Mouse (Mus musculus) liver, postnatal 0 days (tissue): Measurements from ENCODE around the gene Stoml2. TPM values are rescaled to one million over a fixed set of nuclear protein-coding genes. Genes with fewer than 3 reads are reported as not detected.
A peak's percentile ranks its signal among the peaks of the same experiment; 100 is the strongest.

Experiments used
- ATAC-seq: fragments of 200-750 bp; cut with Nextera tagmentation; 2 replicates; pipeline ENCODE4 v1.8.0; 2017; ENCODE audit warnings: mild to moderate bottlenecking, moderate library complexity
- DNase-seq: peaks from one replicate; pipeline ENCODE4 v3.0.0-alpha.2; 2016
- H3K27ac ChIP-seq: fragments of 300-500 bp; sonication (generic); 2 replicates; pipeline ENCODE4 v1.5.1; 2014; ENCODE audit warnings: antibody characterized with exemption, moderate library complexity, mild to moderate bottlenecking, low read depth
- H3K27me3 ChIP-seq: fragments of 300-500 bp; sonication (generic); 2 replicates; pipeline ENCODE4 v1.6.1; 2014; ENCODE audit warnings: low read length, control low read depth, mixed read lengths; ENCODE audit not compliant: insufficient read depth
- H3K36me3 ChIP-seq: fragments of 300-500 bp; sonication (generic); replicated peaks from 2 replicates; pipeline ENCODE4 v1.6.1; 2014; ENCODE audit warnings: mild to moderate bottlenecking, control low read depth, low read length, moderate library complexity, mixed read lengths; ENCODE audit not compliant: insufficient read depth
- H3K4me1 ChIP-seq: fragments of 300-500 bp; sonication (generic); 2 replicates; pipeline ENCODE4 v1.6.1; 2014; ENCODE audit warnings: antibody characterized with exemption, mild to moderate bottlenecking, control low read depth; ENCODE audit not compliant: insufficient read depth
- H3K4me2 ChIP-seq: fragments of 300-500 bp; sonication (generic); 2 replicates; pipeline ENCODE4 v1.6.1; 2014; ENCODE audit warnings: low read depth, mild to moderate bottlenecking, low read length, moderate library complexity, mixed read lengths
- H3K4me3 ChIP-seq: fragments of 300-500 bp; sonication (generic); 2 replicates; pipeline ENCODE4 v1.5.1; 2014; ENCODE audit warnings: low read depth, low read length
- H3K9ac ChIP-seq: fragments of 300-500 bp; sonication (generic); replicated peaks from 2 replicates; pipeline ENCODE4 v1.6.1; 2014; ENCODE audit warnings: mild to moderate bottlenecking, moderate library complexity
- H3K9me3 ChIP-seq: fragments of 300-500 bp; sonication (generic); 2 replicates; pipeline ENCODE4 v1.6.1; 2016; ENCODE audit warnings: mild to moderate bottlenecking, control low read depth, low read length, mixed read lengths
- CTCF ChIP-seq: sonication (generic); IDR thresholded peaks from 2 replicates; pipeline ENCODE4 v1.5.1; 2016; ENCODE audit warnings: antibody characterized with exemption, low read depth
- EP300 ChIP-seq: IDR thresholded peaks from 2 replicates; pipeline ENCODE4 v1.6.1; 2016; ENCODE audit warnings: antibody characterized with exemption, low read depth, mild to moderate bottlenecking
- WGBS: fragments of 180-500 bp; shearing (Covaris S2); extraction: QIAGEN DNeasy Blood & Tissue Kit; methylation state at CpG from one replicate; pipeline ENCODE4 v1.1.7; 2014; ENCODE audit not compliant: insufficient replicate concordance; 5-methylcytosine and 5-hydroxymethylcytosine counted together
- polyA plus RNA-seq: library from polyadenylated mRNA; unstranded; fragments of >200 nt; fragmentation: Nextera tagmentation; extraction: Ambion mirVana; gene quantifications from 2 replicates; pipeline ENCODE4 v1.2.1, GENCODE M21; 2015

Stoml2 gene
- polyA plus RNA-seq, 1 experiment from 2014 or later: 114 TPM

GRCm38 (mm10) chr4:43058753-43059654, 27.5 kb upstream of the Stoml2 start, which contains the start of gene Unc13b:
Unc13b (plus strand) TSS chr4:43058953.
- Histone ChIP-seq H3K27me3 (peaks cover 35% of the 10 kb centered on the region), H3K4me2 (peak within 1 kb of the TSS; percentile 96), H3K4me1 (peaks cover 13% of the 10 kb centered on the region), H3K9me3 (no peaks in the 10 kb centered on the region), H3K4me3 (peak within 1 kb of the TSS; percentile 66), H3K9ac (peak within 1 kb of the TSS; percentile 61), H3K36me3 (no peaks in the 10 kb centered on the region), H3K27ac (0 out of 2 replicates have a peak within 1 kb of the TSS, but pooled peaks have one; percentile 29)
- peak; percentile 97 for ATAC-seq
- WGBS: under 1% methylated on average over 68 of the region's 90 CpGs
- TF ChIP-seq CTCF (no peak), EP300 (no peak)
- DNase-seq: peak; percentile 88

GRCm38 (mm10) chr4:43058392-43058752, 26.9 kb upstream of the Stoml2 start:
- no peak for ATAC-seq
- H3K4me1 ChIP-seq: peaks cover 13% of the 10 kb centered on the region
- peak overlapping the region; percentile 66 for H3K4me3 ChIP-seq
- no peaks in the 10 kb centered on the region for H3K9me3 ChIP-seq
- TF ChIP-seq EP300 (no peak), CTCF (no peak)
- H3K27ac ChIP-seq: no peak overlapping the region
- no peaks in the 10 kb centered on the region for H3K36me3 ChIP-seq
- H3K4me2 ChIP-seq: peak overlapping the region; percentile 96
- no peak for DNase-seq
- no peak overlapping the region for H3K9ac ChIP-seq
- WGBS: 19% methylated on average over 8 of the region's 8 CpGs
- H3K27me3 ChIP-seq: peaks cover 35% of the 10 kb centered on the region

- ATAC-seq: no peak
- H3K27me3 ChIP-seq: peaks cover 35% of the 10 kb centered on the region
- H3K4me1 ChIP-seq: peaks cover 13% of the 10 kb centered on the region
- 84% methylated on average over 5 of the region's 5 CpGs for WGBS
- no peak overlapping the region for H3K9ac ChIP-seq
- DNase-seq: no peak
- H3K4me3 ChIP-seq: no peak overlapping the region
- no peak overlapping the region for H3K4me2 ChIP-seq
- TF ChIP-seq EP300: no peak
- TF ChIP-seq CTCF: no peak
- no peaks in the 10 kb centered on the region for H3K36me3 ChIP-seq
- no peaks in the 10 kb centered on the region for H3K9me3 ChIP-seq
- H3K27ac ChIP-seq: no peak overlapping the region
Measured at GRCm38 (mm10) chr4:43057654-43058053, 26.1 kb upstream of the Stoml2 start.

GRCm38 (mm10) chr4:43052627-43053026, 21.1 kb upstream of the Stoml2 start:
- peak; percentile 76 for TF ChIP-seq CTCF
- TF ChIP-seq EP300: no peak
- H3K27ac ChIP-seq: no peak overlapping the region
- ATAC-seq (peak; percentile 44; the same call in 1 of the 2 replicates), DNase-seq (peak; percentile 32)
- H3K9me3 ChIP-seq: no peaks in the 10 kb centered on the region
- H3K4me2 ChIP-seq: no peak overlapping the region
- H3K4me3 ChIP-seq: no peak overlapping the region
- H3K27me3 ChIP-seq: 0 out of 2 replicates have a peak, but pooled peaks cover 4% of the 10 kb centered on the region
- H3K4me1 ChIP-seq: no peaks in the 10 kb centered on the region
- H3K9ac ChIP-seq: no peak overlapping the region
- WGBS: 8% methylated on average over 4 of the region's 4 CpGs
- H3K36me3 ChIP-seq: no peaks in the 10 kb centered on the region

GRCm38 (mm10) chr4:43047231-43047630, 15.7 kb upstream of the Stoml2 start:
- Histone ChIP-seq H3K9ac (no peak overlapping the region), H3K9me3 (no peaks in the 10 kb centered on the region), H3K36me3 (no peaks in the 10 kb centered on the region), H3K4me1 (peaks cover 27% of the 10 kb centered on the region), H3K27ac (no peak overlapping the region), H3K4me3 (no peak overlapping the region), H3K4me2 (no peak overlapping the region), H3K27me3 (no peaks in the 10 kb centered on the region)
- no peak for TF ChIP-seq EP300
- peak; percentile 93 for TF ChIP-seq CTCF
- DNase-seq: peak; percentile 56
- no peak for ATAC-seq
- 11% methylated on average over 5 of the region's 5 CpGs for WGBS

- H3K4me2 ChIP-seq: peak overlapping the region; percentile 84
- DNase-seq (no peak), ATAC-seq (no peak)
- no peaks in the 10 kb centered on the region for H3K36me3 ChIP-seq
- peaks cover 27% of the 10 kb centered on the region for H3K4me1 ChIP-seq
- TF ChIP-seq CTCF (no peak), EP300 (no peak)
- 54% methylated on average over 5 of the region's 5 CpGs for WGBS
- H3K4me3 ChIP-seq: no peak overlapping the region
- H3K27me3 ChIP-seq: no peaks in the 10 kb centered on the region
- H3K9me3 ChIP-seq: no peaks in the 10 kb centered on the region
- H3K9ac ChIP-seq: no peak overlapping the region
- H3K27ac ChIP-seq: peak overlapping the region; percentile 86; the same call in 1 of the 2 replicates
Measured at GRCm38 (mm10) chr4:43046607-43047006, 15.1 kb upstream of the Stoml2 start.
